Mouse (Mus musculus) neural tube, embryonic 13.5 days (tissue): ENCODE results near the gene Poc1a. TPM values are rescaled to one million over a fixed set of nuclear protein-coding genes. Genes with fewer than 3 reads are reported as not detected.

Source experiments
- ATAC-seq: fragments of 200-750 bp; cut with Nextera tagmentation; 2 replicates; pipeline ENCODE4 v1.8.0; 2017; ENCODE audit warnings: low read depth, mild to moderate bottlenecking, moderate TSS enrichment, moderate library complexity
- H3K27ac ChIP-seq: fragments of 300-500 bp; sonication (generic); replicated peaks from 2 replicates; pipeline ENCODE4 v1.5.1; 2015; ENCODE audit warnings: moderate library complexity, mild to moderate bottlenecking, inconsistent platforms
- H3K27me3 ChIP-seq: fragments of 300-500 bp; sonication (generic); 2 replicates; pipeline ENCODE4 v1.6.1; 2015; ENCODE audit warnings: mild to moderate bottlenecking, inconsistent platforms
- H3K36me3 ChIP-seq: fragments of 300-500 bp; sonication (generic); 2 replicates; pipeline ENCODE4 v1.6.1; 2015; ENCODE audit warnings: mild to moderate bottlenecking, inconsistent platforms
- H3K4me1 ChIP-seq: fragments of 300-500 bp; sonication (generic); replicated peaks from 2 replicates; pipeline ENCODE4 v1.6.1; 2015; ENCODE audit warnings: inconsistent platforms
- H3K4me2 ChIP-seq: fragments of 300-500 bp; sonication (generic); 2 replicates; pipeline ENCODE4 v1.6.1; 2015; ENCODE audit warnings: inconsistent platforms, mild to moderate bottlenecking, moderate library complexity
- H3K4me3 ChIP-seq: fragments of 300-500 bp; sonication (generic); 2 replicates; pipeline ENCODE4 v1.5.1; 2015; ENCODE audit warnings: mild to moderate bottlenecking, inconsistent platforms
- H3K9ac ChIP-seq: fragments of 300-500 bp; sonication (generic); 2 replicates; pipeline ENCODE4 v1.6.1; 2015; ENCODE audit warnings: moderate library complexity, mild to moderate bottlenecking, inconsistent platforms
- H3K9me3 ChIP-seq: fragments of 300-500 bp; sonication (generic); 2 replicates; pipeline ENCODE4 v1.6.1; 2016; ENCODE audit warnings: inconsistent platforms
- WGBS: fragments of 180-500 bp; shearing (Covaris S2); methylation state at CpG from one replicate; pipeline ENCODE4 v1.1.7; 2015; 5-methylcytosine and 5-hydroxymethylcytosine counted together
- polyA plus RNA-seq: library from polyadenylated mRNA; unstranded; fragments of >200 nt; fragmentation: Nextera tagmentation; extraction: Ambion mirVana; gene quantifications from 2 replicates; pipeline ENCODE4 v1.2.1, GENCODE M21; 2015

Gene Poc1a
- polyA plus RNA-seq, 1 experiment from 2014 or later, result 8.0 TPM

DNA sequence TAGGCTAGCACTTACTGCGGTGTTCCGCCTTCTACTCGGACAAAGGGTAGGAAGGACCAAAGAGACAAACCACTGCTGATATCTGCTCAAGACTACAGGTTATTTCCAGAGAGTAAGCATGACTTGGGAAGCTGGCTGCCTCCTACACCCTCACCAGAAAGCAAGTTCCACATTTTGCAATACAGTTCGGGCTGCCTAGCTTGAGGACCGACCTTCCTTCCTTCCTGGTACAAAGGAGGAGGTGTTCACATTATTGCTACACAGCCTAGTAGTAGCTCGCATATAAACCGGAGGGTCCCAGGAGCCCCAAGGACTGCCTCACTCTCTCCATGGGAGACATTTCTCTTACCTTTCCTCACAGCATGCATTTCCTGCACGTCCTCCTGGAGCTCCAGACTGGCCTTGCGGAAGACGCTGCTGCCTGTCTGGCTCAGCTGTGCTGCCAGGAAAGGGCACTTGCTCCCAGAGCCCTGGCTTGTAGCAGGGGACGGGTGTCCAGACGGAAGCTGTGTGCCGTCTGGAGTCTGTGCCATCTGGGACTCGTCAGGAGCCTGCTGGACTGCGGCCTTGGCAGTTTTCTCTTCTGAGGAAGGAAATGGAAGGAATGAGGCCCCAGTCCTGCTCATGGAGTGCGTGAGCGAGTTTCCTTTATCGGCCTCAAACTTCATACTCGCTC, 37.9 kb upstream of the Poc1a start:
- Histone ChIP-seq H3K36me3 (peaks cover 63% of the 10 kb centered on the region), H3K27me3 (no peaks in the 10 kb centered on the region), H3K4me3 (no peak overlapping the region), H3K9me3 (no peaks in the 10 kb centered on the region), H3K4me2 (no peak overlapping the region), H3K27ac (peak overlapping the region; percentile 28; the same call in 1 of the 2 replicates), H3K4me1 (peaks cover 15% of the 10 kb centered on the region), H3K9ac (no peak overlapping the region)
- WGBS, result 86% methylated on average over 19 of the region's 19 CpGs
- ATAC-seq, result no peak

DNA sequence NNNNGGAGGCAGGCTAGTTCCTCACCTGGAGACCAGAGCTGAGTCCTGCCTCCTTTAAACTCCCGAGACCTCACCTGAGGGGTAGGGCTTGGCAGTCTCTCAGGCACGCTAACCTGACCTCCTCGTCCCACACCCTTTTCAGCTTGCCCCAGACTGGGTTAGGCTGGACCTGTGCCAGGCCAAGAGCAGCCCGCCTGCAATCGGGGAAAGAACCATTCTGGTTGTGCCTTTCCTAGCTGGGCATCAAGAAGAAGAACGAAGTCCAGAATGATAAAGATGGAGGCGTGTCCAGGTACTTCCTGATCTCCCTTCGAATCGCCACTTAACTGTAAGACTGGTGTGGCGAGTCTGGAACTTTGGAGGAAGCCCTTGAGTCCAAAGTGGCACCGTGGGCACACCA, 31.3 kb upstream of the Poc1a start:
- 89% methylated on average over 11 of the region's 11 CpGs for whole genome bisulfite sequencing
- H3K9ac ChIP-seq, result no peak overlapping the region
- no peak overlapping the region for H3K4me3 ChIP-seq
- no peak overlapping the region for H3K4me2 ChIP-seq
- peaks cover 8% of the 10 kb centered on the region; the same call in 1 of the 2 replicates for H3K36me3 ChIP-seq
- H3K4me1 ChIP-seq, result peaks cover 49% of the 10 kb centered on the region
- no peak for ATAC-seq
- no peaks in the 10 kb centered on the region for H3K9me3 ChIP-seq
- no peaks in the 10 kb centered on the region for H3K27me3 ChIP-seq
- 0 out of 2 replicates have a peak overlapping the region, but pooled peaks have one; percentile 3 for H3K27ac ChIP-seq

DNA sequence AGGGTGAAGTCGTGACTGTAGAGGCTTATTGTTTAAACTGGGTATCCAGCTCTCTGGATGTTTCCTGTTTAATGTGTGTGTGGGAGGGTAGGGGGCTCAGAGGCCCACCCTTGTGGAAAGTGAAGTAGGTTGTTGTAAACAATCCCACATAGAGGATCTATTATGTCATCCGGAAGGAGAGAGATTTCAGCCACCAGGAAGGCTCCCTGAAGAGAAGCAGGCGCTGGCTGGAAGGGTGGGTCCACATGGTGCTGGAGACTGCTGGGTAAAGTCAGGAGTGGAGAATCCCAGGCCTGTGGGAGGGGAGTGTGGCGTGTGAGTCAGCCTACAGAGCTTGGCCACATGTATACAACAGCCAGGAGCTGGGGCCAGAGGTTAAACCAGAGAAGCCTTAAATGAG, 30.6 kb upstream of the Poc1a start:
- no peak for ATAC-seq
- peaks cover 49% of the 10 kb centered on the region for H3K4me1 ChIP-seq
- no peak overlapping the region for H3K27ac ChIP-seq
- H3K4me3 ChIP-seq, result no peak overlapping the region
- H3K4me2 ChIP-seq, result no peak overlapping the region
- H3K36me3 ChIP-seq, result peaks cover 2% of the 10 kb centered on the region; the same call in 1 of the 2 replicates
- no peak overlapping the region for H3K9ac ChIP-seq
- H3K9me3 ChIP-seq, result no peaks in the 10 kb centered on the region
- 49% methylated on average over 4 of the region's 4 CpGs for WGBS
- no peaks in the 10 kb centered on the region for H3K27me3 ChIP-seq

DNA sequence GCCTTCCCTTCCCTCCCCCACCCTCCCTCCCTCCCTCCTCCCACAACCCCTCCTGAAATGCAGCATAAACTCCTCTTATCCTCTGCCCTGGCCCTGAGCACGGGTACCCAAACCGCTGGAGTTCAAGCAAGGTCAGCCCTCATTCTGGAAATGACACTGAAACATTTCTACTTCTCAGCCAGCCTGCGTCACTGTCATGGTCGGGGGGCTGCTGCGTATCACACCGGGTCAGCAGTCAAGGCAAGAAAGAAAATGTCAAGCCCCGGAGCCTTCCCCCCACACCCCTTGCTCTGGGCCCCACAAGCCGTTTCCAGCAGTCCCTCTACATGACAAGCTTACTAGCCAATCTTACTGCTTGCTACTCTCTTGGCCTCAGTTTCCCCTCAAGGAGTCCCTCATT, 29.8 kb upstream of the Poc1a start:
- Histone ChIP-seq H3K9me3 (no peaks in the 10 kb centered on the region), H3K4me2 (no peak overlapping the region), H3K27ac (no peak overlapping the region), H3K4me3 (no peak overlapping the region), H3K36me3 (no peaks in the 10 kb centered on the region), H3K9ac (no peak overlapping the region), H3K27me3 (no peaks in the 10 kb centered on the region), H3K4me1 (peaks cover 47% of the 10 kb centered on the region)
- ATAC-seq, result no peak
- 76% methylated on average over 8 of the region's 8 CpGs for WGBS

DNA sequence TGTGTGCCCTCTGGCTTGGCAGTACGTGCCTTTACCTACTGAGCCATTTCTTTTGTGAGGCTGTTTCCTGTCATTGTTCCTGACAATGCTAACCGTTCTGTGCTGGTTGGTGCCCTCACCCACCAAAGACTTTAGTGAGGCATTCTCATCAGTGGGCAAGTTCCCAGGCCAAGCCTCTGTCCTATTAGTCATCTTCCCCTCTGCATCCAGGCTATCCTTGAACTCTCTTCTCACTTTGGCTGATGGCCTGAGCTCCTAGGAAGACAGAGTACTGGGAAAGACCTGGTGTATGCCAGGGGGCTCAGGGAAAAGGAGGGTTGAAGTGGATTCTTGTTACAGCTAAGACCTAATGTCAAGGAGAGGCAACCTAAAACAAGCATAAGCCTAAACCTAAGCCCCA, 26.9 kb upstream of the Poc1a start:
- Histone ChIP-seq H3K27me3 (no peaks in the 10 kb centered on the region), H3K27ac (no peak overlapping the region), H3K36me3 (no peaks in the 10 kb centered on the region), H3K9me3 (no peaks in the 10 kb centered on the region), H3K4me3 (no peak overlapping the region), H3K4me1 (peaks cover 24% of the 10 kb centered on the region), H3K9ac (no peak overlapping the region), H3K4me2 (no peak overlapping the region)
- no peak for ATAC-seq
- 53% methylated on average over 2 of the region's 2 CpGs for WGBS

DNA sequence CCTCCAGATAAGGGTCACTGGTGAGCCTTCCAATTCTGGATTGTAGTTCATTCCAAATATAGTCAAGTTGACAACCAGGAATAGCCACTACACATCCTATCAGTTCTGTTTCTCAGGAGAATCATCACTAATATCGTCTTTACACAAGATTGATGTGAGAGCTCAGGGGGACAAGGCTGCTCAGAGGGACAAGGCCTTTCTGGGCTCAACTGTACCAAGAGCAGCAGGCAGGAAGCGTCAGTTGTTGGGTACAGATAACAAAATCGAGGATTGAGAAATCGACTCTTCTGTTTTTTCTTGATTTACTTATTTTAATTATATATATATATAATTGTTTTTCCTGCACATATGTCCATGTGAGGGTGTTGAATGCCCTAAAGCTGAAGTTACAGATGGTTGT, 22.4 kb upstream of the Poc1a start:
- no peak for ATAC-seq
- Histone ChIP-seq H3K27me3 (no peaks in the 10 kb centered on the region), H3K27ac (no peak overlapping the region)

DNA sequence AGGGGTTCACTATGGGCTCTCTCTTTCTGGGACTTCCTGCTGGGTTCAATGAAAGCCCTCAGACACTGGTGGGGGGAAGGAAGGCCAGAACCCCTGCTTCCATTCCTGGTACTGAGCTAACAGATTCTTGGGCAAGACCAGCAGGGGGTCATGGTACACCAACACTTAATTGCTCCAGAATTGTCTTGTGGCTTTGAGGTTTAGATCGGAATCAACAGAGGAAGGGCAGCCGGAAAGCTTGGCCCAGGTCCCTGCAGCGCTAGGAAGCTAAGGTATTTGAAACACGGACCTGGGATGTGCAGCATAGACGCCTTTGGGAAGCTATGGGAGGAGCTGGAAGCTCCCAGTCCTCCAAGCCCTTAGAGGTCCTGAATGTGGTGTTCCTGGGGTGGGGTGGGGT, 21.9 kb upstream of the Poc1a start:
- Histone ChIP-seq H3K27ac (no peak overlapping the region), H3K4me1 (no peaks in the 10 kb centered on the region), H3K9ac (no peak overlapping the region), H3K4me2 (no peak overlapping the region), H3K27me3 (no peaks in the 10 kb centered on the region), H3K36me3 (no peaks in the 10 kb centered on the region), H3K4me3 (no peak overlapping the region), H3K9me3 (no peaks in the 10 kb centered on the region)
- no peak for ATAC-seq
- WGBS, result 65% methylated on average over 5 of the region's 5 CpGs

More for the DNA sequence above, 22.4 kb upstream of the Poc1a start:
- Histone ChIP-seq H3K9me3 (no peaks in the 10 kb centered on the region), H3K36me3 (no peaks in the 10 kb centered on the region), H3K4me2 (no peak overlapping the region), H3K4me3 (no peak overlapping the region), H3K9ac (no peak overlapping the region), H3K4me1 (no peaks in the 10 kb centered on the region)
- WGBS, result 94% methylated on average over 4 of the region's 4 CpGs

DNA sequence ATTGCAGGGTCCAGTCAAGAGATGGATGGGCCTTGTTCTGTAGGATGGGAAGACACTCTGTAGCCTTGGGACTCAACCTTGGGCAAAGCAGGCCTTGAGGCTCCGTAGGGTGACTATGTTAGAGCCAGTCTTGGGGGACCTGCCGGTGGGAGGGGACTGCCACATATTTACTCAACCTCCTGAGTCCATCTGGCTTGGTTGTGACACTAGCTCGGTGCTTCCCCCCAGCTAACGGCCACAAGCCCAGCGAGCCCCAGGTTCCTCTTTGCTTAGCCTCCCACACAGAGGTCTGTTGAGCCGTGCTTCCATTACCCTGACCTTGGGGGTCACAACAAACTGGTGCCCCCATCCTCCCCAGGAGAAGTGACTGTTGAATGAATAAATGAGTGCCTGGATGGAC, 19.8 kb upstream of the Poc1a start:
- Histone ChIP-seq H3K9ac (no peak overlapping the region), H3K27me3 (no peaks in the 10 kb centered on the region), H3K27ac (no peak overlapping the region), H3K9me3 (no peaks in the 10 kb centered on the region), H3K4me3 (no peak overlapping the region), H3K4me2 (no peak overlapping the region), H3K4me1 (no peaks in the 10 kb centered on the region), H3K36me3 (no peaks in the 10 kb centered on the region)
- no peak for ATAC-seq
- WGBS, result 86% methylated on average over 6 of the region's 6 CpGs

DNA sequence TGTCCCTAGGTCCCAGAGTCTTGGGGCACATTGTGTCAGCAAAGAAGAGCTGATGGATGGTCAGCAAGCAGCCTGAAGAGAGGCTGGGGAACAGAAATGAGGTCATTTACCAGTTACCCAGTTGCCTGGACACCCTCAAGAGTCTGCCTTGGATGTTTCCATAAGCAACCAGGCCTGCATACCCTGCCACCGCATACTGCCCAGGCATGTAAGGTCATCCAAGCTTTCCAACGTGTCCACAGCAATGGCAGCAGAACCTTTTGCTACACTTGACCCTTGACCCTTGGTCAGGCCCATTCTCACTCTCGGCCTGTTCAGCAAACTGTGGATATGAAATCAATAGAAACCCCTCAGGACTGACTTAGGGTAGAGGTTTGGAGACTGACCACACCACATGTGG, 19.4 kb upstream of the Poc1a start:
- Histone ChIP-seq H3K9ac (no peak overlapping the region), H3K27me3 (no peaks in the 10 kb centered on the region), H3K4me1 (no peaks in the 10 kb centered on the region), H3K27ac (no peak overlapping the region), H3K4me2 (no peak overlapping the region), H3K36me3 (no peaks in the 10 kb centered on the region), H3K9me3 (no peaks in the 10 kb centered on the region), H3K4me3 (no peak overlapping the region)
- WGBS, result 79% methylated on average over 3 of the region's 3 CpGs
- ATAC-seq, result no peak

DNA sequence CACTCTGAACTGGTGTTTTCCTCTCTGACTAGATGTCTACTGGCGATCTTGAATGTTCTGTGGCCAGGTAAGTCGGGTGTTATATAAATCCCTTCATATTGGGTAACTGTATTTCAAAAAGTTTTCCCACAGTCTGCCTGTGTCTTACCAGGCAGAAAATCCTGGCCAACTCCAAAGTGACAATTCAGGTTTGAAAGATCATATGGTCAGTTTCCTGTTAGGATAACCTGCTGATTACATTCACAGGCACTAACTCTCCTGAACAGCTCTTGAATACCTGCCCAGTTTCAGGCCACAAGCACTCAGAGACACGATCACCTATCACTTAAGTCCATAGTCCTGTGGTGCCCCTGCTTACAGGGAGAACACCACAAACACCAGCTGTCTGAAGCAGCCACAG, 18.8 kb upstream of the Poc1a start:
- WGBS, result 91% methylated on average over 3 of the region's 3 CpGs
- Histone ChIP-seq H3K9ac (no peak overlapping the region), H3K4me2 (no peak overlapping the region), H3K4me1 (no peaks in the 10 kb centered on the region), H3K36me3 (no peaks in the 10 kb centered on the region), H3K9me3 (no peaks in the 10 kb centered on the region), H3K27me3 (no peaks in the 10 kb centered on the region), H3K4me3 (no peak overlapping the region), H3K27ac (no peak overlapping the region)
- ATAC-seq, result no peak

DNA sequence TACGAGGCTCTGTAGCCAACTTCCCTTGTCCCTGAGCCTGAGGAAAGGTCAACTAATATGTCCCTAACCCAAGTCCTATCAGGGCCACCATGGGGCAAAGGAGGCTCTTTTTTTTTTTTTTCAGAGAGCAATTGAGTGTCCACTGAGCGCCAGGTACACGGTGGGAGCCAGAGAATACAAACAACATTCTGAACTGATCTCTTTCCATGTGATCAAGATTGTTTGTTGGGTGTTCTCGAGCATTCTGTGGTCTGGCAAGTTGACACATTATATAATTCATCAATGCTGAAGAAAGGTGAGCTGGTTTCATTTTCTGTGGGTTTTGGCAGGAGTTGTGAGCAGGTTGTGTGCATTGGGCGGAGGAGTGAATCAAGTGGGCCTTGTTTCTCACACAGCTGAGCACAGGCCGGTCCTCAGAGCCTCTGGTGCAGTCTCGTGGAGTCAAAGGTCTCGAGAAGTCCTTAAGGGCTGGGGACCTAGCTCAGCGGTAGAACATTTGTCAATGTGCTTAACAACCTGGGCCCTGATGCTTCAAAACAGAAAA, 17.4 kb upstream of the Poc1a start:
- WGBS, result 79% methylated on average over 9 of the region's 9 CpGs

DNA sequence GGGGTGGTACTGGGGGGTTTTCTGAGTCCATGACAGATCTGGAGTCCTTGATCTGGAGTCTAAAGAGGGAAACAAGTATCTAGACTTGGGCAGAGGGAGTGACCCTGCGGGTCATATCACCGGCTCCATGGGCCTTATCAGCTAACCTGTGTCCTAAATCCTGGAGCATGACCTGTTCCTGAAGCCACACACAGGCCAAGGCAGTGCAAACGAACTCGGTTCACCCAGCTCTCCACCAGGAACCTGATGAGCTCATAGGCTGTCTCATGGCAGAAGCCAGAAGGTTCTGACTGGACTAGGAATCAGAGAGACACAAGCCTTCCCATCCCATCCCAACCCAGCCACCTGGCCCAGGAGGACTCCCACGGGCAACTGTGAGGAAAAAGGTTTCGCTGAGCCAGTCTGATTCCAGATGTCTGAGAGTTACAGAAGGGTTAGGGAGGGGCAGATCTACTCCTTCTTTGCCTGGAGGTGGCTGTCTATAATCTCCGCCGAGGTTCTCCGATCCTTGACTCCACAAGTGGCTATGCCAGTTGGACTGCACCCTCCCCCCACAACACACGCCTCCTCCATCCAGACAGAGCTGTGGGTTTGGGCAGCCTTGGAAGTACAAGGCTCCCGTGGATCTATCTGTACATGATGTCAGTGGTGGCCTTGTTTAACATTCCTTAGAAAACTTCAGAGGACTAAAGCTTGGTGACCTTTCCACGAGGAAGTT, 15.3 kb upstream of the Poc1a start:
- WGBS, result 88% methylated on average over 12 of the region's 12 CpGs

More for the DNA sequence above, 17.4 kb upstream of the Poc1a start:
- Histone ChIP-seq H3K27me3 (no peaks in the 10 kb centered on the region), H3K4me3 (no peak overlapping the region), H3K9me3 (no peaks in the 10 kb centered on the region), H3K36me3 (no peaks in the 10 kb centered on the region), H3K9ac (no peak overlapping the region), H3K4me2 (no peak overlapping the region), H3K4me1 (peaks cover 2% of the 10 kb centered on the region), H3K27ac (no peak overlapping the region)
- ATAC-seq, result no peak

More for the DNA sequence above, 15.3 kb upstream of the Poc1a start:
- H3K27ac ChIP-seq, result no peak overlapping the region
- H3K9ac ChIP-seq, result no peak overlapping the region
- ATAC-seq, result no peak
- H3K27me3 ChIP-seq, result no peaks in the 10 kb centered on the region
- H3K36me3 ChIP-seq, result no peaks in the 10 kb centered on the region
- H3K4me1 ChIP-seq, result peaks cover 22% of the 10 kb centered on the region
- no peaks in the 10 kb centered on the region for H3K9me3 ChIP-seq
- no peak overlapping the region for H3K4me3 ChIP-seq
- no peak overlapping the region for H3K4me2 ChIP-seq
